Mouse (Mus musculus) layer of hippocampus, adult 8-10 months (tissue): ENCODE measurements around the gene Id1. TPM values are rescaled to one million over a fixed set of nuclear protein-coding genes. Genes with fewer than 3 reads are reported as not detected.
A peak's percentile ranks its signal among the peaks of the same experiment; 100 is the strongest.

Experiments used
- DNase-seq, 2 experiments: peaks; one replicate each; pipeline ENCODE4 v3.0.0; 2022; ENCODE audit warnings: low spot score in 2 of 2
- total RNA-seq, 4 experiments: library from RNA; stranded (reverse); gene quantifications; 2 replicates each; pipeline ENCODE4 v1.2.4; 2022

Id1 gene
- total RNA-seq, 4 experiments from 2014 or later, result 18.1 to 24.9 (median 22.5) TPM

GRCm38 (mm10) chr2:152742435-152742834, 6.4 kb downstream of the Id1 start:
- no peak for DNase-seq

- DNase-seq, result no peak
Observed at GRCm38 (mm10) chr2:152753944-152754711, 18.1 kb downstream of the Id1 start, which contains the start of gene Cox4i2. Gene Cox4i2 (plus strand): TSS chr2:152754173.

- no peak for DNase-seq
Observed at GRCm38 (mm10) chr2:152756474-152757393, 20.7 kb downstream of the Id1 start.

GRCm38 (mm10) chr2:152757478-152757877, 21.4 kb downstream of the Id1 start:
- no peak for DNase-seq

GRCm38 (mm10) chr2:152758351-152758750, 22.3 kb downstream of the Id1 start:
- DNase-seq, result no peak

- DNase-seq, result no peak
Observed at GRCm38 (mm10) chr2:152763310-152763709, 27.3 kb downstream of the Id1 start.

GRCm38 (mm10) chr2:152764172-152765044, 28.4 kb downstream of the Id1 start:
- no peak for DNase-seq

GRCm38 (mm10) chr2:152765045-152765674, 29.1 kb downstream of the Id1 start:
- no peak for DNase-seq

GRCm38 (mm10) chr2:152766387-152767123, 30.5 kb downstream of the Id1 start:
- peak; percentile 73 to 91 for DNase-seq

GRCm38 (mm10) chr2:152767618-152768271, 31.7 kb downstream of the Id1 start:
- no peak for DNase-seq

GRCm38 (mm10) chr2:152769677-152770076, 33.6 kb downstream of the Id1 start:
- DNase-seq, result no peak

GRCm38 (mm10) chr2:152771571-152771970, 35.5 kb downstream of the Id1 start:
- no peak for DNase-seq

GRCm38 (mm10) chr2:152772231-152772630, 36.2 kb downstream of the Id1 start:
- no peak for DNase-seq

GRCm38 (mm10) chr2:152775357-152775756, 39.3 kb downstream of the Id1 start:
- no peak for DNase-seq

- DNase-seq, result no peak
Observed at GRCm38 (mm10) chr2:152776019-152776418, 40.0 kb downstream of the Id1 start.

GRCm38 (mm10) chr2:152776435-152776834, 40.4 kb downstream of the Id1 start:
- DNase-seq, result peak; percentile 82 to 87

GRCm38 (mm10) chr2:152777081-152777480, 41.0 kb downstream of the Id1 start:
- DNase-seq, result no peak

- no peak for DNase-seq
Observed at GRCm38 (mm10) chr2:152780466-152780865, 44.4 kb downstream of the Id1 start.

GRCm38 (mm10) chr2:152781031-152781711, 45.1 kb downstream of the Id1 start:
- no peak for DNase-seq
